Mouse (Mus musculus) small intestine, adult 2 months (tissue): ENCODE results near the gene 2900011O08Rik.

Experiments used
- CTCF ChIP-seq: fragments of 200-500 bp; IDR thresholded peaks from 2 replicates; pipeline ENCODE4 v1.5.1; 2012; ENCODE audit warnings: low read depth, mild to moderate bottlenecking, control low read depth, inconsistent platforms, low read length, moderate library complexity, mixed read lengths; ENCODE audit not compliant: insufficient replicate concordance, insufficient read length; ENCODE audit errors: extremely low read depth
- POLR2A ChIP-seq: fragments of 200-500 bp; IDR thresholded peaks from 2 replicates; pipeline ENCODE4 v1.6.1; 2012; ENCODE audit warnings: low read depth, mild to moderate bottlenecking, control low read depth, inconsistent platforms, low read length, moderate library complexity

DNA sequence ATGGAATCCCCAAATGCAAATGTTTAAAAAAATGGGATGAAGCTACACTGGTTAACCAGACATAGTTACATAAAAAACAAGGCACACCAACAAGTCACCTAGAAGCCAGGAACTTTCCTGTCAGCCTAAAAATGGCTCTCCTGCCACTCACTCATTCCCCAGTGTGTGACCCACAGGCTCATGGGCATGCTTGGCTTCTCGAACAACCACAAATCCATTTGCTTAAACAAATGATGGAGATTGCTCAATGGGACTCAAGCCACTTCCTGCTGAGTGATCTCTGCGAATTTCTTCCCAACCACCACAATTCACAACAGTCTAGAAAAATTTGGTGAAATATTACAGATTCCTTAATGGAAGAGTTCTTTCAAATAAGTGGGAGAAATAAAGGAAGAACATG lies 124.5 kb downstream of the 2900011O08Rik start:
- TF ChIP-seq CTCF (no peak), POLR2A (no peak)
